Mouse (Mus musculus) E14TG2a.4 (cell line): ENCODE data around the gene Sos2.

Experiments used
- CTCF ChIP-seq: conservative IDR thresholded peaks from 2 replicates; pipeline ENCODE4 v1.5.1; 2014; ENCODE audit warnings: low read length
- NANOG ChIP-seq: IDR thresholded peaks from 2 replicates; pipeline ENCODE4 v1.6.1; 2014; ENCODE audit warnings: borderline replicate concordance, low read length, mixed read lengths
- POU5F1 ChIP-seq: IDR thresholded peaks from 2 replicates; pipeline ENCODE4 v1.6.1; 2014; ENCODE audit warnings: low read length, borderline replicate concordance

- TF ChIP-seq CTCF (peak; percentile 70), NANOG (no peak), POU5F1 (no peak)
Measured at GRCm38 (mm10) chr12:69696746-69697145, 15.1 kb upstream of the Sos2 start.
